Mouse (Mus musculus) liver, embryonic 14.5 days (tissue): Measurements from ENCODE around the gene Lrrc25.

Experiments used
- CTCF ChIP-seq: IDR thresholded peaks from 2 replicates; pipeline ENCODE4 v1.5.1; 2016; ENCODE audit warnings: antibody characterized with exemption, low read depth, control low read depth
- EP300 ChIP-seq: IDR thresholded peaks from 2 replicates; pipeline ENCODE4 v1.6.1; 2016; ENCODE audit warnings: antibody characterized with exemption, low read depth

- TF ChIP-seq CTCF (no peak), EP300 (no peak; the same call in 1 of the 2 replicates)
Observed at GRCm38 (mm10) chr8:70635527-70635926, 19.6 kb downstream of the Lrrc25 start.
